Comparison of ENCODE assay signal across 8 mouse cellular contexts in genomic region chr5:25666108-25666507, GRCm38 (mm10). TPM values are rescaled to one million over a fixed set of nuclear protein-coding genes. Genes with fewer than 3 reads are reported as not detected.
DNase-seq lines count a peak whose midpoint lies in the region; ATAC-seq and TF ChIP-seq lines count a peak whose summit lies in the region.

No protein-coding gene starts in this region.

- peak; percentile 49 to 51 for DNase-seq in cerebellum, postnatal 10 days
- no peak for DNase-seq in cerebellum, adult 11-12 months
- peak; percentile 35 for DNase-seq in embryo, embryonic 10 days (ENCODE audit: low spot score)
- peak; percentile 50 for DNase-seq in left cerebral cortex, postnatal 4 days
- no peak for DNase-seq in heart, adult 11 months
- no peak for DNase-seq in kidney, adult 2 months

- no peak for TF ChIP-seq POLR2A in kidney, adult 2 months (IDR thresholded peaks at IDR 0.05; ENCODE audit: low read depth, low read length)

- H3K4me1 ChIP-seq in kidney, adult 2 months (ENCODE audit: control insufficient read depth, insufficient read depth, low read length) = no peaks in the 10 kb centered on the region

- no peak overlapping the region for H3K27ac ChIP-seq in kidney, adult 2 months (ENCODE audit: insufficient read depth, low read depth, low read length)

- TF ChIP-seq CTCF in kidney, adult 2 months (conservative IDR thresholded peaks at IDR 0.05; ENCODE audit: insufficient read depth, insufficient read length, low read depth, low read length) = no peak

- WGBS in kidney, adult 2 months = 38% methylated on average over 4 of the region's 4 CpGs

- no peaks in the 10 kb centered on the region for H3K27me3 ChIP-seq in kidney, adult 2 months (replicated peaks; ENCODE audit: control insufficient read depth, insufficient read depth, low read length)

- intact Hi-C loops in left cerebral cortex, postnatal 4 days (cut with DNase I) = no loop called here

- peak; percentile 21; the same call in 1 of the 2 replicates for ATAC-seq in granulocyte monocyte progenitor cell, adult 5-6 weeks (replicated peaks; ENCODE audit: poor library complexity, severe bottlenecking)
- ATAC-seq in erythroid progenitor cell, adult 5-6 weeks (replicated peaks; ENCODE audit: low FRiP score, poor library complexity, severe bottlenecking) = no peak

- H3K36me3 ChIP-seq in kidney, adult 2 months (ENCODE audit: control insufficient read depth, insufficient read depth, low read length) = no peaks in the 10 kb centered on the region

- no peak overlapping the region for H3K4me3 ChIP-seq in kidney, adult 2 months (ENCODE audit: insufficient read depth, low read depth, low read length)

RNA-seq across cellular contexts. Expression of gene Xrcc2, which starts 39.5 kb away (rescaled TPM):
- 15.2 and 21.9 TPM in 2 replicates for total RNA-seq in granulocyte monocyte progenitor cell, adult 5-6 weeks (2014; fragmentation: Nextera tagmentation)
- 12.7 and 14.9 TPM in 2 replicates for total RNA-seq in granulocyte monocyte progenitor cell, adult 5-6 weeks (2017)
- total RNA-seq in left cerebral cortex, postnatal 4 days (2021) = 1 to 10 TPM; 5.6 to 7.9 TPM
- total RNA-seq in erythroid progenitor cell, adult 5-6 weeks (2015; ENCODE audit: low replicate concordance) = 4.6 and 18.0 TPM in 2 replicates
- 6.9 and 13.6 TPM in 2 replicates for total RNA-seq in erythroid progenitor cell, adult 5-6 weeks (2017; ENCODE audit: low replicate concordance)
- 2.8 and 3.5 TPM in 2 replicates for polyA plus RNA-seq in kidney, adult 2 months (2012; rRNA removed)

Comparison
In these comparisons a context has a peak if more than half of its experiments do, and no peak if none do; other contexts are left out.
1. DNase-seq: peak in cerebellum, postnatal 10 days (2 of 2), embryo, embryonic 10 days (single experiment) and left cerebral cortex, postnatal 4 days (single experiment); none in cerebellum, adult 11-12 months (single experiment), heart, adult 11 months (single experiment) and kidney, adult 2 months (single experiment).